ENCODE assay signal across 8 mouse cellular contexts in genomic region chr9:60521143-60521542, GRCm38 (mm10). TPM values are rescaled to one million over a fixed set of nuclear protein-coding genes. Genes with fewer than 3 reads are reported as not detected.
DNase-seq lines count a peak whose midpoint lies in the region; ATAC-seq lines count a peak whose summit lies in the region.
"Had no signal": no experiment of that assay in that cellular context is flagged by ENCODE, and none has a peak within 500 bp of the region (broad histone marks: within the 10 kb centered on the region; RNA-seq: fewer than 3 reads in every experiment).

No protein-coding gene starts in this region.

- no peaks in the 10 kb centered on the region for H3K9me3 ChIP-seq in forebrain, embryonic 12.5 days
- no peaks in the 10 kb centered on the region for H3K9me3 ChIP-seq in limb, embryonic 11.5 days (ENCODE audit: control insufficient read depth, low read length)
- no peaks in the 10 kb centered on the region for H3K9me3 ChIP-seq in neural tube, embryonic 15.5 days (replicated peaks)

- WGBS in forebrain, embryonic 12.5 days: 36% methylated on average over 5 of the region's 5 CpGs
- WGBS in limb, embryonic 11.5 days: 12% methylated on average over 5 of the region's 5 CpGs
- WGBS in neural tube, embryonic 15.5 days: 34% methylated on average over 5 of the region's 5 CpGs

- H3K4me3 ChIP-seq in forebrain, embryonic 12.5 days (replicated peaks): peak overlapping the region; percentile 61
- H3K4me3 ChIP-seq in limb, embryonic 11.5 days (ENCODE audit: low read depth, low read length): peak overlapping the region; percentile 45
- H3K4me3 ChIP-seq in neural tube, embryonic 15.5 days (replicated peaks): peak overlapping the region; percentile 51

- peak overlapping the region; percentile 67 for H3K9ac ChIP-seq in forebrain, embryonic 12.5 days
- H3K9ac ChIP-seq in limb, embryonic 11.5 days (ENCODE audit: low read length): no peak overlapping the region
- H3K9ac ChIP-seq in neural tube, embryonic 15.5 days (replicated peaks): no peak overlapping the region

- ATAC-seq in forebrain, embryonic 12.5 days (ENCODE audit: low FRiP score): no peak
- no peak for ATAC-seq in limb, embryonic 11.5 days (ENCODE audit: insufficient number of reproducible peaks, low FRiP score, low TSS enrichment, low read depth)
- ATAC-seq in neural tube, embryonic 15.5 days (ENCODE audit: low FRiP score): no peak

- peaks cover 57% of the 10 kb centered on the region for H3K4me1 ChIP-seq in forebrain, embryonic 12.5 days
- H3K4me1 ChIP-seq in limb, embryonic 11.5 days (ENCODE audit: control insufficient read depth, insufficient read depth, low read length): peaks cover 26% of the 10 kb centered on the region
- peaks cover 56% of the 10 kb centered on the region for H3K4me1 ChIP-seq in neural tube, embryonic 15.5 days

- H3K27me3 ChIP-seq in forebrain, embryonic 12.5 days: peaks cover 66% of the 10 kb centered on the region
- H3K27me3 ChIP-seq in limb, embryonic 11.5 days (ENCODE audit: control insufficient read depth, insufficient read depth, low read length): peaks cover 13% of the 10 kb centered on the region
- H3K27me3 ChIP-seq in neural tube, embryonic 15.5 days (replicated peaks): 0 out of 2 replicates have a peak, but pooled peaks cover 11% of the 10 kb centered on the region
- H3K27me3 ChIP-seq: Patski had no signal

- H3K27ac ChIP-seq in forebrain, embryonic 12.5 days: no peak overlapping the region
- H3K27ac ChIP-seq in limb, embryonic 11.5 days (replicated peaks; ENCODE audit: low read depth, low read length): no peak overlapping the region
- H3K27ac ChIP-seq in neural tube, embryonic 15.5 days (replicated peaks): no peak overlapping the region

- no peaks in the 10 kb centered on the region for H3K36me3 ChIP-seq in forebrain, embryonic 12.5 days (replicated peaks)
- no peaks in the 10 kb centered on the region for H3K36me3 ChIP-seq in limb, embryonic 11.5 days (ENCODE audit: control insufficient read depth, insufficient read depth, low read length)
- no peaks in the 10 kb centered on the region for H3K36me3 ChIP-seq in neural tube, embryonic 15.5 days

- peak; percentile 13 for DNase-seq in kidney, postnatal 10 days
- no peak for DNase-seq in kidney, postnatal 14 days
- peak; percentile 35 for DNase-seq in limb, embryonic 11.5 days (ENCODE audit: low spot score)
- no peak for DNase-seq in urinary bladder, adult 18-20 months (ENCODE audit: low spot score in 2 of 2)
- DNase-seq in spleen, postnatal 10 days (ENCODE audit: low spot score in 2 of 2): no peak

- peak overlapping the region; percentile 82 for H3K4me2 ChIP-seq in forebrain, embryonic 12.5 days
- peak overlapping the region; percentile 86 for H3K4me2 ChIP-seq in limb, embryonic 11.5 days (ENCODE audit: low read depth, severe bottlenecking)
- H3K4me2 ChIP-seq in neural tube, embryonic 15.5 days: peak overlapping the region; percentile 85

RNA-seq across cellular contexts. Expression of gene Thsd4, which starts 0.7 kb away (rescaled TPM):
- polyA plus RNA-seq in forebrain, embryonic 12.5 days (2016; fragmentation: Nextera tagmentation; extraction: Ambion mirVana): 9.4 and 11.2 TPM in 2 replicates
- polyA plus RNA-seq in limb, embryonic 11.5 days (2014; fragmentation: Nextera tagmentation; extraction: Ambion mirVana): 11.8 and 12.9 TPM in 2 replicates
- polyA plus RNA-seq in neural tube, embryonic 15.5 days (2015; fragmentation: Nextera tagmentation; extraction: Ambion mirVana): 6.8 and 7.9 TPM in 2 replicates

Comparison
In these comparisons a context has a peak if more than half of its experiments do, and no peak if none do; other contexts are left out.
1. DNase-seq: peak in kidney, postnatal 10 days (single experiment) and limb, embryonic 11.5 days (single experiment); none in kidney, postnatal 14 days (single experiment), urinary bladder, adult 18-20 months (0 of 2) and spleen, postnatal 10 days (0 of 2).
2. Peak in every context shown above with its lines, with median percentiles within 50 percentile points of each other: H3K4me2 ChIP-seq and H3K4me3 ChIP-seq.